15 mouse cellular contexts compared by ENCODE assay signal in the genomic region with DNA sequence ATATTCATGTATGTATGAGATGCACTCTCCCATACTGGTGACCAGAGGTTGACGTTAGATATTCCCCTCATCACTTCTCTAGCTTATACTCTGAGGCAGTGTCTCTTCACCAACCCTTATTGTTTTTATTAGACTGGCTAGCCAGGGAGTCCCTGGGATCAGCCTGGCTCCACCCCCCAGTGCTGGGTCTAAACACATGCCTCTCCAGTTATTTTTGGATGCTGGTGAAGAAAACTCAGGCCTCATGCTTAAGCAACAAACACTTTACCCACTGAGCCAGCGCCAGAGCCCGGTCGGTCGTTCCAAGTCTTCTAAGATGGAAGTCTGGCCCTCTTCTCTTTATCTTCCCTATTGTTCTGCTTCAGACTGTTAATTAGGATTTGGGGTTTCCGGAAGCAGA. TPM values are rescaled to one million over a fixed set of nuclear protein-coding genes. Genes with fewer than 3 reads are reported as not detected.
DNase-seq lines count a peak whose midpoint lies in the region; ATAC-seq and TF ChIP-seq lines count a peak whose summit lies in the region.
"Had no signal": no experiment of that assay in that cellular context is flagged by ENCODE, and none has a peak within 500 bp of the region (broad histone marks: within the 10 kb centered on the region; RNA-seq: fewer than 3 reads in every experiment).

No protein-coding gene starts in this region.

- no peak for TF ChIP-seq EP300 in lung, postnatal 0 days (IDR thresholded peaks at IDR 0.05)

- no peak for TF ChIP-seq POLR2A in brain, embryonic 14.5 days (IDR thresholded peaks at IDR 0.05; ENCODE audit: borderline replicate concordance, extremely low read depth, insufficient read depth, insufficient read length, poor library complexity, severe bottlenecking)

- H3K4me3 ChIP-seq in heart, embryonic 14.5 days (ENCODE audit: control insufficient read depth in 1 of 2, insufficient read depth in 1 of 2, low read depth in 1 of 2, low read length in 2 of 2) = no peak overlapping the region
- no peak overlapping the region for H3K4me3 ChIP-seq in lung, postnatal 0 days (ENCODE audit: low read depth, low read length)
- H3K4me3 ChIP-seq: embryonic facial prominence, embryonic 10.5 days; hindbrain, embryonic 10.5 days; kidney, embryonic 15.5 days had no signal

- no peaks in the 10 kb centered on the region for H3K9me3 ChIP-seq in heart, embryonic 14.5 days (ENCODE audit: control insufficient read depth, low read length)
- no peaks in the 10 kb centered on the region for H3K9me3 ChIP-seq in lung, postnatal 0 days (ENCODE audit: low read length)
- H3K9me3 ChIP-seq: embryonic facial prominence, embryonic 10.5 days; hindbrain, embryonic 10.5 days; kidney, embryonic 15.5 days had no signal

- H3K27me3 ChIP-seq in heart, embryonic 14.5 days (ENCODE audit: control insufficient read depth, insufficient read depth, low read length) = no peaks in the 10 kb centered on the region
- H3K27me3 ChIP-seq in lung, postnatal 0 days (replicated peaks; ENCODE audit: insufficient read depth, low read length) = no peaks in the 10 kb centered on the region
- H3K27me3 ChIP-seq: kidney, embryonic 15.5 days had no signal

- peaks cover 14 to 27% of the 10 kb centered on the region in 2 experiments for H3K4me1 ChIP-seq in heart, embryonic 14.5 days (ENCODE audit: control insufficient read depth in 2 of 2, insufficient read depth in 2 of 2, low read length in 2 of 2)
- H3K4me1 ChIP-seq in lung, postnatal 0 days (ENCODE audit: insufficient read depth, low read depth, low read length) = no peaks in the 10 kb centered on the region
- H3K4me1 ChIP-seq: embryonic facial prominence, embryonic 10.5 days; hindbrain, embryonic 10.5 days had no signal

- ATAC-seq in heart, embryonic 14.5 days (ENCODE audit: insufficient number of reproducible peaks, insufficient read depth, low FRiP score, low read depth) = peak; percentile 57
- ATAC-seq in lung, postnatal 0 days = peak; percentile 19; the same call in 1 of the 2 replicates
- ATAC-seq: midbrain, embryonic 16.5 days had no signal

- no peak overlapping the region for H3K9ac ChIP-seq in heart, embryonic 14.5 days (ENCODE audit: low read length)
- H3K9ac ChIP-seq in lung, postnatal 0 days (replicated peaks; ENCODE audit: low read depth) = no peak overlapping the region
- H3K9ac ChIP-seq: kidney, embryonic 15.5 days had no signal

- no peak for TF ChIP-seq CTCF in brain, embryonic 14.5 days (IDR thresholded peaks at IDR 0.05; ENCODE audit: borderline replicate concordance, extremely low read depth, insufficient read depth, insufficient read length)
- TF ChIP-seq CTCF in lung, postnatal 0 days (IDR thresholded peaks at IDR 0.05) = no peak

- no peak overlapping the region for H3K4me2 ChIP-seq in heart, embryonic 14.5 days (ENCODE audit: low read length)
- H3K4me2 ChIP-seq in lung, postnatal 0 days (replicated peaks; ENCODE audit: low read depth, low read length) = no peak overlapping the region
- H3K4me2 ChIP-seq: kidney, embryonic 15.5 days had no signal

- no peaks in the 10 kb centered on the region for H3K36me3 ChIP-seq in heart, embryonic 14.5 days (ENCODE audit: control insufficient read depth, insufficient read depth, low read length)
- H3K36me3 ChIP-seq in lung, postnatal 0 days (ENCODE audit: insufficient read depth, low read length) = no peaks in the 10 kb centered on the region
- H3K36me3 ChIP-seq: embryonic facial prominence, embryonic 10.5 days; hindbrain, embryonic 10.5 days; kidney, embryonic 15.5 days had no signal

- WGBS in heart, embryonic 14.5 days = 19% methylated on average over 6 of the region's 6 CpGs
- WGBS in lung, postnatal 0 days = 41% methylated on average over 6 of the region's 6 CpGs

- H3K27ac ChIP-seq in heart, embryonic 14.5 days (replicated peaks in 1 of 2; ENCODE audit: control insufficient read depth in 1 of 2, insufficient read depth in 1 of 2, low read depth in 2 of 2, low read length in 2 of 2) = peak overlapping the region; percentile 74 to 86
- H3K27ac ChIP-seq in lung, postnatal 0 days (ENCODE audit: low read length) = peak overlapping the region; percentile 33
- H3K27ac ChIP-seq: embryonic facial prominence, embryonic 10.5 days; hindbrain, embryonic 10.5 days; kidney, embryonic 15.5 days had no signal

- intact Hi-C loops in left cerebral cortex, postnatal 36 days (cut with DNase I) = no loop called here

- peak; percentile 23 for DNase-seq in gastrocnemius, postnatal 25 days
- no peak for DNase-seq in gastrocnemius, postnatal 10 days
- peak; percentile 35 for DNase-seq in brain, embryonic 14.5 days (ENCODE audit: low read depth)
- peak; percentile 51 for DNase-seq in lung, postnatal 0 days (ENCODE audit: low spot score)
- no peak for DNase-seq in left cerebral cortex, postnatal 36 days (ENCODE audit: low spot score in 2 of 2)
- no peak for DNase-seq in thymus, postnatal 25 days
- DNase-seq in spleen, postnatal 36 days (ENCODE audit: low spot score in 2 of 2) = no peak
- DNase-seq: adrenal gland, postnatal 25 days; cerebellum, adult 8-10 months; right cerebral cortex, postnatal 25 days had no signal

RNA-seq across cellular contexts. Expression of a gene that starts 53.6 kb away (rescaled TPM):
- 10 to 100 TPM; 25.1 to 25.2 TPM for total RNA-seq in gastrocnemius, postnatal 25 days (2021)
- 10 to 100 TPM; 15.4 to 19.9 TPM for total RNA-seq in gastrocnemius, postnatal 10 days (2021)
- polyA plus RNA-seq in brain, embryonic 14.5 days (2012; rRNA removed) = 7.8 and 9.7 TPM in 2 replicates
- polyA plus RNA-seq in heart, embryonic 14.5 days (2014; fragmentation: Nextera tagmentation; extraction: Ambion mirVana) = 44.9 and 46.1 TPM in 2 replicates
- polyA plus RNA-seq in lung, postnatal 0 days (2015; fragmentation: Nextera tagmentation; extraction: Ambion mirVana) = 59.1 and 59.7 TPM in 2 replicates
- 10 to 100 TPM in 1 of 2 experiments, 1 to 10 TPM in 1; 8.8 to 10.3 TPM for total RNA-seq in left cerebral cortex, postnatal 36 days (2021)

Comparison
In these comparisons a context has a peak if more than half of its experiments do, and no peak if none do; other contexts are left out.
1. DNase-seq: peak in gastrocnemius, postnatal 25 days (single experiment), brain, embryonic 14.5 days (single experiment) and lung, postnatal 0 days (single experiment); none in gastrocnemius, postnatal 10 days (single experiment), left cerebral cortex, postnatal 36 days (0 of 2), thymus, postnatal 25 days (single experiment) and spleen, postnatal 36 days (0 of 2).